Mouse (Mus musculus) embryonic facial prominence, embryonic 14.5 days (tissue): Measurements from ENCODE around the gene C1s1. TPM values are rescaled to one million over a fixed set of nuclear protein-coding genes. Genes with fewer than 3 reads are reported as not detected.
"Not testable (repeated sequence)": the region's sequence is repeated elsewhere in the genome, so short reads cannot be mapped to it uniquely, and the experiment has no call there.

ENCODE experiments used
- ATAC-seq: fragments of 200-750 bp; cut with Nextera tagmentation; 2 replicates; pipeline ENCODE4 v1.8.0; 2017; ENCODE audit warnings: low read depth, moderate number of reproducible peaks, moderate TSS enrichment
- DNase-seq: peaks from one replicate; pipeline ENCODE4 v3.0.0-alpha.2; 2015; ENCODE audit warnings: low spot score
- H3K27ac ChIP-seq: fragments of 300-500 bp; sonication (generic); replicated peaks from 2 replicates; pipeline ENCODE4 v1.5.1; 2014; ENCODE audit warnings: low read depth, mild to moderate bottlenecking, low read length, moderate library complexity
- H3K27me3 ChIP-seq: fragments of 300-500 bp; sonication (generic); replicated peaks from 2 replicates; pipeline ENCODE4 v1.6.1; 2014; ENCODE audit warnings: low read length; ENCODE audit not compliant: control insufficient read depth, insufficient read depth
- H3K36me3 ChIP-seq: fragments of 300-500 bp; sonication (generic); 2 replicates; pipeline ENCODE4 v1.6.1; 2014; ENCODE audit warnings: low read length, mixed read lengths; ENCODE audit not compliant: control insufficient read depth, insufficient read depth
- H3K4me1 ChIP-seq: fragments of 300-500 bp; sonication (generic); 2 replicates; pipeline ENCODE4 v1.6.1; 2014; ENCODE audit warnings: antibody characterized with exemption, low read length; ENCODE audit not compliant: control insufficient read depth, insufficient read depth
- H3K4me2 ChIP-seq: fragments of 300-500 bp; sonication (generic); 2 replicates; pipeline ENCODE4 v1.6.1; 2014; ENCODE audit warnings: low read depth, mild to moderate bottlenecking, low read length, moderate library complexity, mixed read lengths
- H3K4me3 ChIP-seq: fragments of 300-500 bp; sonication (generic); 2 replicates; pipeline ENCODE4 v1.5.1; 2014; ENCODE audit warnings: low read depth, mild to moderate bottlenecking, low read length
- H3K9ac ChIP-seq: fragments of 300-500 bp; sonication (generic); 2 replicates; pipeline ENCODE4 v1.6.1; 2014; ENCODE audit warnings: low read depth, mild to moderate bottlenecking, low read length, moderate library complexity, mixed read lengths
- H3K9me3 ChIP-seq: fragments of 300-500 bp; sonication (generic); 2 replicates; pipeline ENCODE4 v1.6.1; 2016; ENCODE audit warnings: low read length; ENCODE audit not compliant: control insufficient read depth
- whole genome bisulfite sequencing: fragments of 180-500 bp; shearing (Covaris S2); extraction: QIAGEN DNeasy Blood & Tissue Kit; methylation state at CpG from one replicate; pipeline ENCODE4 v1.1.7; 2014; 5-methylcytosine and 5-hydroxymethylcytosine counted together
- polyA plus RNA-seq: library from polyadenylated mRNA; unstranded; fragments of >200 nt; fragmentation: Nextera tagmentation; extraction: Ambion mirVana; gene quantifications from 2 replicates; pipeline ENCODE4 v1.2.1, GENCODE M21; 2014

C1s1 gene
- polyA plus RNA-seq = 5.4 and 7.4 TPM in 2 replicates

DNA sequence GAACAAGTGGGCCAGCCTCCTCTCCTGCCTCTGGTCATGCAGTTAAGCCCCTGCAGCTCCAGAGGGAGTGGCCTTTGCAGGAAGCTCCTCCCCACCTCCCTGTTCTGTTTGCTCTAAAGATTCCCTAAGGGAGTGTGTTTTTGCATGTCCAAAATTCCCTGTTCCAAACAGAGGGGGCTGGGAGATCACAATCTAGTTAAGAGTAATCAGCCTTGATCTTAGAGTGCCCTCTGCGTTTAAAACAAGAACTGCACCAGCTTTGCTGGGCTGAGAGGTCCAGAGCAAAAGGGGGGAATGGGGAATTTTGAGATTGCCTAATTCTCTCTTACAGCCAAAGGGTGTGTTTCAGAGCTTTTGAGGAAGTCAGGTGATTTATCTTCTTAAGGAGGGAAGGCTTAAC is at the start of gene C1s1:
TSS of gene C1s1 (minus strand) at position 76 of the 400 bp plus-strand sequence.
- WGBS = 0% methylated on average over 1 of the region's 1 CpGs
- not testable (repeated sequence) for H3K4me1 ChIP-seq, H3K36me3 ChIP-seq, H3K27me3 ChIP-seq, H3K4me2 ChIP-seq, H3K4me3 ChIP-seq, H3K27ac ChIP-seq, ATAC-seq, H3K9ac ChIP-seq, H3K9me3 ChIP-seq
- DNase-seq = peak; percentile 15

GRCm38 (mm10) chr6:124588771-124589170 is 46.6 kb upstream of the C1s1 start:
- Histone ChIP-seq H3K9ac (no peak overlapping the region), H3K4me1 (no peaks in the 10 kb centered on the region), H3K36me3 (no peaks in the 10 kb centered on the region), H3K4me2 (no peak overlapping the region), H3K4me3 (no peak overlapping the region), H3K27me3 (no peaks in the 10 kb centered on the region), H3K27ac (no peak overlapping the region), H3K9me3 (no peaks in the 10 kb centered on the region)
- DNase-seq (no peak), ATAC-seq (no peak)

- Histone ChIP-seq H3K4me2 (no peak overlapping the region), H3K4me3 (no peak overlapping the region), H3K9ac (no peak overlapping the region), H3K9me3 (no peaks in the 10 kb centered on the region), H3K27me3 (no peaks in the 10 kb centered on the region), H3K36me3 (no peaks in the 10 kb centered on the region), H3K4me1 (no peaks in the 10 kb centered on the region), H3K27ac (no peak overlapping the region)
- whole genome bisulfite sequencing = 71% methylated on average over 4 of the region's 4 CpGs
- no peak for ATAC-seq
- no peak for DNase-seq
Measured at GRCm38 (mm10) chr6:124586266-124586665, 44.1 kb upstream of the C1s1 start.

DNA sequence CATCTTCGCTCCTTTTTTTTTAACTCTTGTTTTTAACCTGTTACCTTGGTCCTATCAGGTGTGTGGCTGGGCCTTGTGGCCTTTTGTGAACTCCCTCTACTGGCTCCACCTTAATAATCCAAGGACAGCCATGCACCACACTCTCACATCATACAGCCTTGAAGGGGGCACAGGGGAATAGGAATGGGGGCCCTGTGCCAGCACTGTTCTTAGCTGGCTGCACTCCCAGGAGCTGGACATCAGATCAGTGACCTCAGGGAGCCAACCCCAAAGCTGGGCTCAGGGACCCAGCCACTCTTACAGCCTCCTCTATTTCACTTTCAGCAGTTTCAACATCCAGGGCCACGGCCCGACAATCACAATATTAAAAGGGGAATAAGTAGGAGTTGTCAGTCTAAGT is 43.6 kb upstream of the C1s1 start:
- H3K4me3 ChIP-seq = no peak overlapping the region
- DNase-seq (no peak), ATAC-seq (no peak)
- WGBS = 86% methylated on average over 3 of the region's 3 CpGs
- no peaks in the 10 kb centered on the region for H3K27me3 ChIP-seq
- H3K4me2 ChIP-seq = no peak overlapping the region
- H3K9ac ChIP-seq = no peak overlapping the region
- H3K4me1 ChIP-seq = no peaks in the 10 kb centered on the region
- H3K27ac ChIP-seq = no peak overlapping the region
- H3K9me3 ChIP-seq = no peaks in the 10 kb centered on the region
- no peaks in the 10 kb centered on the region for H3K36me3 ChIP-seq

DNA sequence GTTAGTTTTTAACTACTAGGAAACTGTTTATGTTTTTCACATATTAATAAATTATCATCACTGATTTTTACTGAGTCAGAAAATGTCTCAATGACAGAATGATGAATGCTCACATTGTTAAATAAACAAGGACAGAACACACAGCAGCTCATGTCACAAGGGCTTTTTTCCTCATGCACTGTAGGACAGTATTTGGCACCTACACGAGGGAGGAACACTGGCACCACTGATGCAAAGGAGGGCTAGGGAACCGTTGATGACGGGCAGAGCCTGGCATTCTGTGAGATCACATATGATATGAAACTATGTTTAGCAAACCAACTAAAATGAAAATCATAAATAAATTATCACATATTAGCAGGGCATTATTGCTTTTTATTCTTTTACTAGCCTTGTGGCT is 42.8 kb upstream of the C1s1 start:
- Histone ChIP-seq H3K4me3 (no peak overlapping the region), H3K36me3 (no peaks in the 10 kb centered on the region), H3K27me3 (no peaks in the 10 kb centered on the region), H3K4me1 (no peaks in the 10 kb centered on the region), H3K9me3 (no peaks in the 10 kb centered on the region), H3K9ac (no peak overlapping the region), H3K4me2 (no peak overlapping the region), H3K27ac (no peak overlapping the region)
- no peak for ATAC-seq
- no peak for DNase-seq
- 78% methylated on average over 3 of the region's 3 CpGs for WGBS

- Histone ChIP-seq H3K4me3 (no peak overlapping the region), H3K27me3 (no peaks in the 10 kb centered on the region), H3K36me3 (no peaks in the 10 kb centered on the region), H3K27ac (no peak overlapping the region), H3K4me1 (no peaks in the 10 kb centered on the region), H3K9ac (no peak overlapping the region), H3K9me3 (no peaks in the 10 kb centered on the region), H3K4me2 (no peak overlapping the region)
- ATAC-seq (no peak), DNase-seq (no peak)
- WGBS = 64% methylated on average over 1 of the region's 1 CpGs
Measured at GRCm38 (mm10) chr6:124582231-124582630, 40.1 kb upstream of the C1s1 start.

DNA sequence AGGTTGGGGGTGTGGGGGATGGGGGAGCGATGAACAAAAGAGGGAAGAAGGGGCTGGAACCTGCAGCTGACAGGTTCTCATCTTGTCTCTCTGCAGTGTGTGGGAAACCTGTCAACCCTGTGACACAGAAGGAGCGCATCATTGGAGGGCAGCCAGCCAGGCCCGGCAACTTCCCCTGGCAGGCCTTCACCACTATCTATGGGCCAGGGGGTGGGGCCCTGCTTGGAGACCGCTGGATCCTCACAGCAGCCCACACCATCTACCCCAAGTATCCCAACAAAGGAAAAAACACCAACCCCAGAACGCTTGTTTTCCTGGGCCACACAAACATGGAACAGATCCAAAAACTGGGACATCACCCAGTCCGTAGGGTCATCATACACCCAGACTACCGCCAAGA is 38.0 kb upstream of the C1s1 start:
- not testable (repeated sequence) for ATAC-seq, H3K9me3 ChIP-seq, H3K27ac ChIP-seq, H3K27me3 ChIP-seq, H3K9ac ChIP-seq, H3K4me1 ChIP-seq, DNase-seq, H3K4me3 ChIP-seq, H3K36me3 ChIP-seq, H3K4me2 ChIP-seq
- WGBS = 94% methylated on average over 5 of the region's 7 CpGs

DNA sequence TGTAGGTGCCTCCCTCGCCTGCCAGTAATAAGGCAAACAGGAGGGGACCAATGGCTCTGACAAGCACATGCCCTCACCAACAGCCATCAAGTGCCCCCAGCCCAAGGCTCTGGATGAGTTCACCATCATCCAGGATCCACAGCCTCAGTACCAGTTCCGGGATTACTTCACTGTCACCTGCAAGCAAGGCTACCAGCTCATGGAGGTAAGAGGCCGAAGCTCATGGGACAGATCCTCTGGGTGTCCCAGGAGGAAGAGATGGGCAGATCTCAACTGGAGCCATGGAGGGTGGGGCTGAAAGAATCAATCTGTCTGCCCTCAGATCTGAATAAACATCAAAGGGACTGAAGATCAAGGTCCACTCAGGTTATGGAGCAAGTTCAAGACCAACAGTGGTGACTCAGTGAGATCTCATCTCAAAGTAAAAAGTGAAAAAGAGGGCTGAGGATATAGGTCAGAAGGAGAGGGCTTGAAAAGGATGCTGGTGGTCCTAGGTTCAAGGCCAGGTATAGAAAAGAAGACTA is 33.1 kb upstream of the C1s1 start:
- not testable (repeated sequence) for H3K9me3 ChIP-seq, H3K27me3 ChIP-seq, H3K36me3 ChIP-seq, H3K9ac ChIP-seq, ATAC-seq, H3K4me3 ChIP-seq, DNase-seq, H3K27ac ChIP-seq, H3K4me2 ChIP-seq, H3K4me1 ChIP-seq
- WGBS = 76% methylated on average over 3 of the region's 3 CpGs

- Histone ChIP-seq H3K4me1 (no peaks in the 10 kb centered on the region), H3K27me3 (no peaks in the 10 kb centered on the region), H3K4me2 (no peak within 1 kb of the TSS), H3K9ac (no peak within 1 kb of the TSS), H3K9me3 (no peaks in the 10 kb centered on the region), H3K4me3 (no peak within 1 kb of the TSS), H3K27ac (no peak within 1 kb of the TSS), H3K36me3 (no peaks in the 10 kb centered on the region)
- 1% methylated on average over 8 of the region's 8 CpGs for whole genome bisulfite sequencing
- DNase-seq (peak; percentile 52), ATAC-seq (no peak)
Measured at GRCm38 (mm10) chr6:124570026-124570425, 27.9 kb upstream of the C1s1 start, which contains the start of gene C1rb. Gene C1rb, plus strand, starts transcription at chr6:124570294.
